Mouse (Mus musculus): ENCODE results near the gene Mup18. TPM values are rescaled to one million over a fixed set of nuclear protein-coding genes. Genes with fewer than 3 reads are reported as not detected.
"Not testable (repeated sequence)": the region's sequence is repeated elsewhere in the genome, so short reads cannot be mapped to it uniquely, and the experiment has no call there.

The Mup18 gene
- not detected in 2 replicates for total RNA-seq (2012; rRNA removed)
- polyA plus RNA-seq (2012; ENCODE audit: insufficient read depth in 1 of 2, insufficient read length in 2 of 2, low read depth in 1 of 2, low replicate concordance in 2 of 2, missing spikeins in 1 of 2), result not detected

DNA sequence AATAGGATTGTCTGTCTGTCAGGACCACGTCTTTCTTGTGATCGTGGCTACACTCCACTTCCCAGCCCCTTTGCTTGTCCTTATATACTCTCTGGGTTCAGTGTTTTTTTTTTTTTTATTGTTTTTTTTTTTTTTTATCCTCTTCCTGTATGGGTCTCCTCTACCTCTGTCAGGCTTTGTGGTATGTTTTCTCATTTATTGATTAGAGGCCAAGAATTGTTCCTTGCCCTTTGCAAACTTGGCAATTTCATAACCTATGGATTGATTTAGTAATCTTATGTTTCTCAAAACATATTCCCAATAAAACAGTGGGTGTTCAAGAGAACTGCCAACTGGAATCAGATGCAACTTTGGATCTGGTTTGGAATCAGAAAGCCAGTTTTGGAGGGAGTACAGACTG is at the start of gene Mup18:
Gene Mup18, minus strand, starts transcription at position 101 of the 400 bp plus-strand sequence.
- not testable (repeated sequence) for H3K4me1 ChIP-seq (ENCODE audit: control insufficient read depth in 1 of 2, insufficient read depth in 2 of 2, low read length in 2 of 2); H3K4me3 ChIP-seq (ENCODE audit: control insufficient read depth in 1 of 2, insufficient read depth in 1 of 2, low read depth in 2 of 2, low read length in 2 of 2); H3K79me2 ChIP-seq (ENCODE audit: control insufficient read depth, insufficient read depth, low read length, poor library complexity); H3K9me3 ChIP-seq (replicated peaks; ENCODE audit: insufficient read depth, low read length); H3K27me3 ChIP-seq (ENCODE audit: control insufficient read depth in 1 of 2, insufficient read depth in 2 of 2, low read length in 2 of 2); H3K27ac ChIP-seq (ENCODE audit: control insufficient read depth, low read depth, low read length); H3K9ac ChIP-seq (ENCODE audit: control insufficient read depth, low read depth, low read length, poor library complexity, severe bottlenecking); H3K36me3 ChIP-seq (ENCODE audit: control insufficient read depth in 1 of 2, insufficient read depth in 2 of 2, low read length in 2 of 2); DNase-seq (ENCODE audit: low read depth, low spot score)

- H3K9me3 ChIP-seq (replicated peaks; ENCODE audit: insufficient read depth, low read length); H3K27me3 ChIP-seq (ENCODE audit: control insufficient read depth in 1 of 2, insufficient read depth in 2 of 2, low read length in 2 of 2): not testable (repeated sequence)
Observed at GRCm38 (mm10) chr4:61714296-61714695, 40.4 kb upstream of the Mup18 start.

More at GRCm38 (mm10) chr4:61714296-61714695, 40.4 kb upstream of the Mup18 start:
- H3K36me3 ChIP-seq (ENCODE audit: control insufficient read depth in 1 of 2, insufficient read depth in 2 of 2, low read length in 2 of 2); DNase-seq (ENCODE audit: low read depth, low spot score); H3K9ac ChIP-seq (ENCODE audit: control insufficient read depth, low read depth, low read length, poor library complexity, severe bottlenecking); H3K4me3 ChIP-seq (ENCODE audit: control insufficient read depth in 1 of 2, insufficient read depth in 1 of 2, low read depth in 2 of 2, low read length in 2 of 2); H3K4me1 ChIP-seq (ENCODE audit: control insufficient read depth in 1 of 2, insufficient read depth in 2 of 2, low read length in 2 of 2); H3K27ac ChIP-seq (ENCODE audit: control insufficient read depth, low read depth, low read length); H3K79me2 ChIP-seq (ENCODE audit: control insufficient read depth, insufficient read depth, low read length, poor library complexity): not testable (repeated sequence)

Other genes starting within 250 kb of the Mup18 start
- not detected in 2 replicates for gene Mup15, start 234.4 kb downstream of the Mup18 start, total RNA-seq (2012; rRNA removed)
- not detected for gene Mup15, start 234.4 kb downstream of the Mup18 start, polyA plus RNA-seq (2012; ENCODE audit: insufficient read depth in 1 of 2, insufficient read length in 2 of 2, low read depth in 1 of 2, low replicate concordance in 2 of 2, missing spikeins in 1 of 2)
- not detected in 2 replicates for gene Mup16, start 154.6 kb downstream of the Mup18 start, total RNA-seq (2012; rRNA removed)
- not detected for gene Mup16, start 154.6 kb downstream of the Mup18 start, polyA plus RNA-seq (2012; ENCODE audit: insufficient read depth in 1 of 2, insufficient read length in 2 of 2, low read depth in 1 of 2, low replicate concordance in 2 of 2, missing spikeins in 1 of 2)
- not detected in 2 replicates for gene Mup17, start 78.3 kb downstream of the Mup18 start, total RNA-seq (2012; rRNA removed)
- gene Mup17, start 78.3 kb downstream of the Mup18 start, polyA plus RNA-seq (2012; ENCODE audit: insufficient read depth in 1 of 2, insufficient read length in 2 of 2, low read depth in 1 of 2, low replicate concordance in 2 of 2, missing spikeins in 1 of 2), result not detected
- not detected in 2 replicates for gene Mup19, start 108.1 kb upstream of the Mup18 start, total RNA-seq (2012; rRNA removed)
- gene Mup19, start 108.1 kb upstream of the Mup18 start, polyA plus RNA-seq (2012; ENCODE audit: insufficient read depth in 1 of 2, insufficient read length in 2 of 2, low read depth in 1 of 2, low replicate concordance in 2 of 2, missing spikeins in 1 of 2), result not detected
- gene Mup5, start 161.1 kb upstream of the Mup18 start, total RNA-seq (2012; rRNA removed), result not detected in 2 replicates
- not detected for gene Mup5, start 161.1 kb upstream of the Mup18 start, polyA plus RNA-seq (2012; ENCODE audit: insufficient read depth in 1 of 2, insufficient read length in 2 of 2, low read depth in 1 of 2, low replicate concordance in 2 of 2, missing spikeins in 1 of 2)

All from MEL (cell line).